Mouse (Mus musculus) Muller cell, postnatal 12 days (primary cell): ENCODE data around the gene Rbl2.

Source experiments
- DNase-seq: peaks from one replicate; pipeline ENCODE4 v3.0.0-alpha.2; 2015; ENCODE audit errors: inconsistent ontology term

Rbl2 gene

DNA sequence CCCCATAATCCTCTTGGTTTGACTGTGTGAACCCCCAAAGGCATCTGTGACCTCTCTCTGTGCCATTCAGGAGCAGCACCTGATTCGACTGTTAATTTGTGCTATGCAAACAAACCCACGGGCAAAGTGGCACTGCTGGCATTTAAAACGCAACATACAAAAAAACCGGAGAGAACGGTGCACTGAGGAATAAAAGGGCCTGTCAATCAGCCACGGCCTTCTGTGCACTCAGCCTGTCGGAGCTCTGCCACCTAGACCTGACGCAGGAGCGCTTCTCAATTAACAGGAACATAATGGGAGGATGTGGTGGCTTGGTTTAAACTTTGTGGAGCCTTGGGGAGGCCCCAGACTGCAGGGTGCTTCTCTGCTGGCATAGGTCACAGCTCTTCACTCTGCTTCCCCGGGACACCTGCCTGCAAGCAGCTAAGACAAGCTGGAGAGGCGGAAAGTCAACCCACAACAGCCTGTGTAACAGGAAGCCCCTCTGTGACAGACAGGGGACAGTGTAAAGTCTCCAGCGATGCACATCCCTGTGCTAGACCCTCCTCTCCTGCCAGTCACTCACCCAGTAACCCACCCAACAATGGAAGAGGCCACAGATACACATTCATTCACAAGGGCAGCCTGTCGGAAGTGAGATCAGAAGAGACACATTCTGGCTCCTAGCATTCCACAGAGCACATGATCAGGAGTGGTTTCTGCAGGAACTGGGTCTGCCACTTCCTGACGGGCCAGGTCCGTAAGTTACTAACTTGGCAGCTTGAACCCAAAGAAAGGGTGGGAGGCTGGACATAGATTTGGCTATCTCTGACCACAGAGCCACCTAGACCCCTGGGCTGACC lies 90.3 kb downstream of the Rbl2 start:
- no peak for DNase-seq

DNA sequence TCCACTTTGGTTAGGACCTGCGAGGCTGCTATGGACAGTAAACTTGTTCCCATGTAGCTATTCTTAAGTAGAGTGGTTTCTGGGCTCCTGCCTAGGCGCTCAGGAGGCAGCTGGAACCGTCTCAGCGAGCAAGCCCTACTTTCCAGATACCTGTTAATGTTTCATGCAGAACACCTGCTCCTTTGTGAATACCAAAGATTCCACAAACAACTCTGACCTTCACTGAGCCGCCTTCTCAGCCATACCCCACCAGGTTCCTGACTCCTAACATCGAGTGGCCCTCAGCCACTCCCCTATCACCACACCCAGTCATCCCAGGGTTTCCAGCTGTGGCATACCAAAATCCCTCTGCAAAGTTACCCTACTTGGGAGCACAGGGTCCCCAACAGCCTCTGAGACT lies 100.3 kb downstream of the Rbl2 start:
- no peak for DNase-seq

DNA sequence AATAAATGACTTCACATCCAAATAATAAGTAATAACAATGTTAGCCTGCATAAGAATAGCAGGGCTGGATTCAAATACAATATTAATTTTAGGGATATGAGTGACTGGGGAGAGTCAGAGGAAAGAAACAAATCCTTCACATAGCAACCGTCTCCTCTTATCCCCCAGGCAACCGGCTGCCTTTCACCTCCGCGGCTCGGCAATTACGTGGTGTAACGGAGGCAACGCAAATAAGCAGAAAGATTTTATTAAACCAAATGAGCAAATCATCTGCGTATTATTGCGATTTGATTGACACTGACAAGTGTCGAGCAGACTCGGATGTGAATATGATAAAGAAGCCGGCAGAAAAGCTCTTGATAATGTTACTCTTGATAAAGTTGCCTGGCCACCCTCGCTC lies 101.1 kb downstream of the Rbl2 start:
- no peak for DNase-seq

DNA sequence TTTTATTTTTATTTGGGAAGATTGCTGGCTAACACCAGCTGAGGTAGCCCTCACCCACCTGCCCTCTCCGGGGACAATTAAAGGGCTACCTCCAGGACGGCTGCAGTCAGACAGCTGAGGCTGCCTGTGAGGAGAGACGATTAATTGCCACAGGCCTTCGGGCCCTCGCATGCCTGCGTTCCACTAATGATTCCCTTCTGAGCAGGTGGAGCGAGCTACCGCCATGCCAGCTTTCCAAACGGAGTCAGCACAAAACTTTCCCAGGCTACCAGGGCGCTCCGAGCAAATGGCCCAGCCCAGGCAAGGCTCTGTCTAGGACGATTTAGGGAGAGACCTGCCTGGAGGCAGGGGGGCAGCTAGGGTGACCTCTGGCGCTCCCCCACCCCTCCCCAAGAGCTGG lies 101.7 kb downstream of the Rbl2 start:
- no peak for DNase-seq
